Mouse (Mus musculus) intestine, embryonic 16.5 days (tissue): ENCODE measurements around the gene Nup214. TPM values are rescaled to one million over a fixed set of nuclear protein-coding genes. Genes with fewer than 3 reads are reported as not detected.

Experiments
- ATAC-seq: fragments of 200-750 bp; cut with Nextera tagmentation; 2 replicates; pipeline ENCODE4 v1.8.0; 2017; ENCODE audit warnings: moderate TSS enrichment, moderate library complexity
- H3K27ac ChIP-seq: fragments of 300-500 bp; sonication (generic); 2 replicates; pipeline ENCODE4 v1.5.1; 2014; ENCODE audit warnings: mild to moderate bottlenecking, low read length
- H3K27me3 ChIP-seq: fragments of 300-500 bp; sonication (generic); replicated peaks from 2 replicates; pipeline ENCODE4 v1.6.1; 2014; ENCODE audit warnings: low read length, control low read depth, mixed read lengths; ENCODE audit not compliant: control insufficient read depth, insufficient read depth
- H3K36me3 ChIP-seq: fragments of 300-500 bp; sonication (generic); 2 replicates; pipeline ENCODE4 v1.6.1; 2014; ENCODE audit warnings: low read length, control low read depth; ENCODE audit not compliant: control insufficient read depth, insufficient read depth
- H3K4me1 ChIP-seq: fragments of 300-500 bp; sonication (generic); 2 replicates; pipeline ENCODE4 v1.6.1; 2014; ENCODE audit warnings: low read length, control low read depth, mixed read lengths; ENCODE audit not compliant: control insufficient read depth, insufficient read depth
- H3K4me2 ChIP-seq: fragments of 300-500 bp; sonication (generic); 2 replicates; pipeline ENCODE4 v1.6.1; 2014; ENCODE audit warnings: low read depth, low read length, control low read depth
- H3K4me3 ChIP-seq: fragments of 300-500 bp; sonication (generic); 2 replicates; pipeline ENCODE4 v1.5.1; 2014; ENCODE audit warnings: mild to moderate bottlenecking, low read length
- H3K9ac ChIP-seq: fragments of 300-500 bp; sonication (generic); 2 replicates; pipeline ENCODE4 v1.6.1; 2014; ENCODE audit warnings: low read depth, low read length
- H3K9me3 ChIP-seq: fragments of 300-500 bp; sonication (generic); 2 replicates; pipeline ENCODE4 v1.6.1; 2016; ENCODE audit warnings: low read length, control low read depth; ENCODE audit not compliant: control insufficient read depth
- WGBS: fragments of 180-500 bp; shearing (Covaris S2); extraction: QIAGEN DNeasy Blood & Tissue Kit; methylation state at CpG from one replicate; pipeline ENCODE4 v1.1.7; 2014; 5-methylcytosine and 5-hydroxymethylcytosine counted together
- polyA plus RNA-seq: library from polyadenylated mRNA; unstranded; fragments of >200 nt; fragmentation: Nextera tagmentation; extraction: Ambion mirVana; gene quantifications from 2 replicates; pipeline ENCODE4 v1.2.1, GENCODE M21; 2015

Gene Nup214
- polyA plus RNA-seq, 1 experiment from 2014 or later, result 71.9 TPM

GRCm38 (mm10) chr2:32046009-32046408 lies 71.8 kb downstream of the Nup214 start:
- Histone ChIP-seq H3K36me3 (peaks cover 11% of the 10 kb centered on the region; the same call in 1 of the 2 replicates), H3K4me3 (no peak overlapping the region), H3K4me1 (no peaks in the 10 kb centered on the region), H3K9me3 (no peaks in the 10 kb centered on the region), H3K27ac (no peak overlapping the region), H3K9ac (no peak overlapping the region), H3K4me2 (no peak overlapping the region), H3K27me3 (no peaks in the 10 kb centered on the region)
- WGBS, result 89% methylated on average over 10 of the region's 10 CpGs
- ATAC-seq, result no peak

- no peaks in the 10 kb centered on the region for H3K27me3 ChIP-seq
- H3K9me3 ChIP-seq, result no peaks in the 10 kb centered on the region
- ATAC-seq, result no peak
- H3K9ac ChIP-seq, result no peak overlapping the region
- peaks cover 19% of the 10 kb centered on the region for H3K36me3 ChIP-seq
- no peak overlapping the region for H3K27ac ChIP-seq
- H3K4me2 ChIP-seq, result no peak overlapping the region
- 93% methylated on average over 10 of the region's 10 CpGs for WGBS
- H3K4me3 ChIP-seq, result no peak overlapping the region
- H3K4me1 ChIP-seq, result no peaks in the 10 kb centered on the region
Measured at GRCm38 (mm10) chr2:32047323-32047722, 73.1 kb downstream of the Nup214 start.

DNA sequence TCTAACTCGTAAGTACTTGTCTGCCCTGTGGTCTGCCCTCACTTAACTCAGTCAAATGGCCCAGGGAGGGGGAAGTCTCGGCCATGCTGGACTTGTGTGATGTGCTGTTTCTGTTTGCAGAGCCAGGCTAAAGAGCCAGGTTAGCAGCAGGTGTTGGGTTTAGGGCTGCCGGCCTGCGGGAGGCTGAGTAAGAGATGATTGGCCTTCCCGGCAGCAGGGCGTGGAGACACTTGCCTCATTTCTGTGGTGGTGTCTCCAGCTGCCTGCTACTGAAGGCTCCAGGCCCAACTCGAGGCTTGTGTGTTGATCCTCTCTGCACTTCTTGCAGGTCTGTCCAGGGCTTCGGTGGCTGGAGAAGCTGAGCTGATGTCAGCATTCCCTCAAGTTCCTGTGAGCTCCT lies 77.6 kb downstream of the Nup214 start:
- H3K27me3 ChIP-seq, result no peaks in the 10 kb centered on the region
- no peaks in the 10 kb centered on the region for H3K9me3 ChIP-seq
- no peaks in the 10 kb centered on the region for H3K4me1 ChIP-seq
- H3K27ac ChIP-seq, result no peak overlapping the region
- 82% methylated on average over 8 of the region's 8 CpGs for WGBS
- ATAC-seq, result no peak
- H3K9ac ChIP-seq, result no peak overlapping the region
- no peak overlapping the region for H3K4me2 ChIP-seq
- no peak overlapping the region for H3K4me3 ChIP-seq
- peaks cover 17% of the 10 kb centered on the region for H3K36me3 ChIP-seq

DNA sequence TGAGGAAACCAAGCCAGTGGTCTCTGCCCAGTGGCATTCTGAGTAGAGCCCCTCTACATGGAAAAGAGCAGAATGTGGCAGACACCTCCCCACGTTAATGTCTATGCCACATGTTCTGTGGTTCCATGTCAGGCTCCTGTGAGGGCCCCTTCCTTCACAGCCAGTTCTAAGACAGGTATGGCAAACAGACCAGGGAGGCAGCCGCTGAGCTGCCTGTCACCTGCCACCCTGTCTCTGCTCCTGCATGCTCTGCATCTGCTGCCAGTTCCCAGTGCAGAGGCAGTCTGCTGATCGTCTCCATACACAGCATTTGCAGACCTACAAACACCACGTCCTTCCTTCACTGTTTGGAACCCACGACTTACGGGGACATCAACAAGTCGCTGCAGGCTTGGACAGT lies 78.2 kb downstream of the Nup214 start:
- no peaks in the 10 kb centered on the region for H3K27me3 ChIP-seq
- no peak for ATAC-seq
- WGBS, result 90% methylated on average over 7 of the region's 7 CpGs
- no peak overlapping the region for H3K9ac ChIP-seq
- H3K4me2 ChIP-seq, result no peak overlapping the region
- H3K4me1 ChIP-seq, result no peaks in the 10 kb centered on the region
- H3K27ac ChIP-seq, result no peak overlapping the region
- H3K9me3 ChIP-seq, result no peaks in the 10 kb centered on the region
- no peak overlapping the region for H3K4me3 ChIP-seq
- H3K36me3 ChIP-seq, result peaks cover 17% of the 10 kb centered on the region

- no peak overlapping the region for H3K9ac ChIP-seq
- no peak overlapping the region for H3K4me2 ChIP-seq
- H3K9me3 ChIP-seq, result no peaks in the 10 kb centered on the region
- H3K4me1 ChIP-seq, result no peaks in the 10 kb centered on the region
- no peaks in the 10 kb centered on the region for H3K27me3 ChIP-seq
- H3K27ac ChIP-seq, result no peak overlapping the region
- ATAC-seq, result no peak
- H3K4me3 ChIP-seq, result no peak overlapping the region
- whole genome bisulfite sequencing, result 62% methylated on average over 7 of the region's 7 CpGs
- H3K36me3 ChIP-seq, result peaks cover 9% of the 10 kb centered on the region
Measured at GRCm38 (mm10) chr2:32055357-32055965, 81.2 kb downstream of the Nup214 start.

DNA sequence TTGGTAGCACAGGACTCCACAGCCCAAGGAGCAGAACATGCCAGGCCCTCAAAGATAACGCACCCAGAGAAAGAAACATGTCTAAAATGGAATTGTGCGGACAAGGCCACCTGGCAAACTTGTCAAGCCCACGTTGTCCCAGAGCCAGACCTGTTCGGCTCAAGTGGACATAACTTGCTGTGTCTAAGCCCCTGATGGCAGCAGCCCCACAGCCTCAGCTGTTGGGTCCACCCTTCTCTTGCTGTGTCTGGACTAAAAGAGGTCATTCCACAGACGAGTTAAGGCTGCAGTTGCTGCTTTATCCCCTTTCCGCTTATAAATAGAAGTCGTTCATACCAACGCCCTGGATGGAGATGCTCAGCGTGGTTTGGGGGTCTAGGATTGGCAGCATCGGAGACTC lies 82.3 kb downstream of the Nup214 start:
- Histone ChIP-seq H3K27ac (no peak overlapping the region), H3K4me3 (no peak overlapping the region), H3K27me3 (no peaks in the 10 kb centered on the region), H3K9ac (no peak overlapping the region), H3K4me2 (no peak overlapping the region), H3K9me3 (no peaks in the 10 kb centered on the region), H3K4me1 (no peaks in the 10 kb centered on the region), H3K36me3 (peaks cover 9% of the 10 kb centered on the region)
- no peak for ATAC-seq
- WGBS, result 88% methylated on average over 10 of the region's 10 CpGs

GRCm38 (mm10) chr2:32057360-32057759 lies 83.1 kb downstream of the Nup214 start:
- Histone ChIP-seq H3K36me3 (peaks cover under 1% of the 10 kb centered on the region; the same call in 1 of the 2 replicates), H3K27me3 (no peaks in the 10 kb centered on the region), H3K4me3 (no peak overlapping the region), H3K27ac (no peak overlapping the region), H3K4me2 (no peak overlapping the region), H3K4me1 (no peaks in the 10 kb centered on the region), H3K9me3 (no peaks in the 10 kb centered on the region), H3K9ac (no peak overlapping the region)
- no peak for ATAC-seq
- 82% methylated on average over 2 of the region's 2 CpGs for WGBS

DNA sequence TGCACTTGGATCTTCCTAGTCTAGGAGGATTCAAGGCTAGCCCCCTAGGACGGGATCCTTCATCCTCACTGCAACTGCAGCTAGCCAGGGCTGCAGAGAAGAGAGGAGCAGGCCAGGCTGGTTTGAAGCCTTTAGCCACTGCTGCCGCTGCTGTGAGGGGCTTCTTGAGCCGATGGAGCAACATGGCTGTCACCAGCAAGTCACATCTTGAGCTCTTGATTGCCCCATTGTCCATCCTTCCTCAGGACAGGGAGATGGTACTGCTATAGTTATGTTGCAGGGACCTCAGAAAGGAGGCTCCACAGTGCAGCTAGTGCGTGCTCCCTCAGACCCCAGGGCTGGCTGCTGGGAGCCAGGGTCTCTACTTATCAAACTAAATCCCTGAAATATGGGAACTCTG lies 83.6 kb downstream of the Nup214 start:
- H3K27me3 ChIP-seq, result no peaks in the 10 kb centered on the region
- H3K27ac ChIP-seq, result no peak overlapping the region
- no peaks in the 10 kb centered on the region for H3K4me1 ChIP-seq
- no peak overlapping the region for H3K4me2 ChIP-seq
- ATAC-seq, result no peak
- H3K9ac ChIP-seq, result no peak overlapping the region
- no peaks in the 10 kb centered on the region for H3K9me3 ChIP-seq
- no peak overlapping the region for H3K4me3 ChIP-seq
- no peaks in the 10 kb centered on the region for H3K36me3 ChIP-seq
- 85% methylated on average over 4 of the region's 4 CpGs for WGBS

- H3K4me2 ChIP-seq, result no peak overlapping the region
- no peaks in the 10 kb centered on the region for H3K27me3 ChIP-seq
- no peak overlapping the region for H3K27ac ChIP-seq
- no peak overlapping the region for H3K9ac ChIP-seq
- no peaks in the 10 kb centered on the region for H3K9me3 ChIP-seq
- no peak for ATAC-seq
- 72% methylated on average over 9 of the region's 9 CpGs for WGBS
- no peak overlapping the region for H3K4me3 ChIP-seq
- H3K36me3 ChIP-seq, result no peaks in the 10 kb centered on the region
- H3K4me1 ChIP-seq, result no peaks in the 10 kb centered on the region
Measured at GRCm38 (mm10) chr2:32058241-32058640, 84.0 kb downstream of the Nup214 start.

GRCm38 (mm10) chr2:32058716-32059115 lies 84.5 kb downstream of the Nup214 start:
- no peaks in the 10 kb centered on the region for H3K9me3 ChIP-seq
- no peak overlapping the region for H3K9ac ChIP-seq
- no peaks in the 10 kb centered on the region for H3K4me1 ChIP-seq
- 32% methylated on average over 5 of the region's 5 CpGs for WGBS
- no peak overlapping the region for H3K27ac ChIP-seq
- H3K4me3 ChIP-seq, result no peak overlapping the region
- no peak overlapping the region for H3K4me2 ChIP-seq
- H3K27me3 ChIP-seq, result no peaks in the 10 kb centered on the region
- ATAC-seq, result no peak
- H3K36me3 ChIP-seq, result no peaks in the 10 kb centered on the region
